Mouse (Mus musculus): ENCODE measurements at regions not wholly inside any gene's neighbourhood (a gene's known extent, or its start where the extent isn't known, plus 50 kb on each side); places are given as distances from the start of the nearest gene placed in this dataset.

- DNase-seq (ENCODE audit: low spot score in 2 of 2): no peak
Measured at GRCm38 (mm10) chr7:68945886-68946863, 197.1 kb upstream of the Arrdc4 start.

- DNase-seq (ENCODE audit: low spot score in 2 of 2): no peak
Measured at GRCm38 (mm10) chr7:68930627-68931334, 181.7 kb upstream of the Arrdc4 start.

GRCm38 (mm10) chr7:68929669-68930068 is 180.6 kb upstream of the Arrdc4 start:
- DNase-seq (ENCODE audit: low spot score in 2 of 2): no peak

GRCm38 (mm10) chr7:68925640-68926039 is 176.6 kb upstream of the Arrdc4 start:
- DNase-seq (ENCODE audit: low spot score in 2 of 2): no peak

- no peak for DNase-seq (ENCODE audit: low spot score in 2 of 2)
Measured at GRCm38 (mm10) chr7:68918632-68919435, 169.8 kb upstream of the Arrdc4 start.

- DNase-seq (ENCODE audit: low spot score in 2 of 2): no peak
Measured at GRCm38 (mm10) chr7:68917876-68918200, 168.8 kb upstream of the Arrdc4 start.

GRCm38 (mm10) chr7:68917137-68917875 is 168.3 kb upstream of the Arrdc4 start:
- DNase-seq (ENCODE audit: low spot score in 2 of 2): no peak

GRCm38 (mm10) chr7:68915976-68916375 is 166.9 kb upstream of the Arrdc4 start:
- no peak for DNase-seq (ENCODE audit: low spot score in 2 of 2)

- peak; percentile 18 to 23 for DNase-seq (ENCODE audit: low spot score in 2 of 2)
Measured at GRCm38 (mm10) chr7:68914344-68914743, 165.3 kb upstream of the Arrdc4 start.

- no peak for DNase-seq (ENCODE audit: low spot score in 2 of 2)
Measured at GRCm38 (mm10) chr7:68911989-68912655, 163.1 kb upstream of the Arrdc4 start.

- no peak for DNase-seq (ENCODE audit: low spot score in 2 of 2)
Measured at GRCm38 (mm10) chr7:68911562-68911961, 162.5 kb upstream of the Arrdc4 start.

- DNase-seq (ENCODE audit: low spot score in 2 of 2): no peak
Measured at GRCm38 (mm10) chr7:68909694-68910093, 160.7 kb upstream of the Arrdc4 start.

GRCm38 (mm10) chr7:68908401-68908834 is 159.4 kb upstream of the Arrdc4 start:
- peak; percentile 8 to 11 for DNase-seq (ENCODE audit: low spot score in 2 of 2)

GRCm38 (mm10) chr7:68907867-68908266 is 158.8 kb upstream of the Arrdc4 start:
- DNase-seq (ENCODE audit: low spot score in 2 of 2): no peak

- DNase-seq (ENCODE audit: low spot score in 2 of 2): no peak
Measured at GRCm38 (mm10) chr7:68906771-68907395, 157.8 kb upstream of the Arrdc4 start.

- DNase-seq (ENCODE audit: low spot score in 2 of 2): no peak
Measured at GRCm38 (mm10) chr7:68905793-68906192, 156.8 kb upstream of the Arrdc4 start.

- DNase-seq (ENCODE audit: low spot score in 2 of 2): no peak
Measured at GRCm38 (mm10) chr7:68886173-68886572, 137.1 kb upstream of the Arrdc4 start.

- DNase-seq (ENCODE audit: low spot score in 2 of 2): no peak
Measured at GRCm38 (mm10) chr7:68873008-68873407, 124.0 kb upstream of the Arrdc4 start.

GRCm38 (mm10) chr7:68864322-68865031 is 115.4 kb upstream of the Arrdc4 start:
- no peak for DNase-seq (ENCODE audit: low spot score in 2 of 2)

Measured in left cerebral cortex, adult 18-20 months (tissue).